Mouse (Mus musculus) heart, postnatal 0 days (tissue): ENCODE data around the gene Brinp2. TPM values are rescaled to one million over a fixed set of nuclear protein-coding genes. Genes with fewer than 3 reads are reported as not detected.

Experiments
- ATAC-seq: fragments of 200-750 bp; cut with Nextera tagmentation; 2 replicates; pipeline ENCODE4 v1.8.0; 2017; ENCODE audit warnings: low read depth, moderate number of reproducible peaks, moderate library complexity; ENCODE audit not compliant: insufficient read depth
- DNase-seq: peaks from one replicate; pipeline ENCODE4 v3.0.0-alpha.2; 2016; ENCODE audit warnings: low spot score
- H3K27ac ChIP-seq: fragments of 300-500 bp; sonication (generic); 2 replicates; pipeline ENCODE4 v1.5.1; 2014; ENCODE audit warnings: low read depth, mild to moderate bottlenecking
- H3K27me3 ChIP-seq: fragments of 300-500 bp; sonication (generic); 2 replicates; pipeline ENCODE4 v1.6.1; 2014; ENCODE audit warnings: low read length, mixed read lengths; ENCODE audit not compliant: control insufficient read depth, insufficient read depth
- H3K36me3 ChIP-seq: fragments of 300-500 bp; sonication (generic); replicated peaks from 2 replicates; pipeline ENCODE4 v1.6.1; 2014; ENCODE audit warnings: low read length, mixed read lengths; ENCODE audit not compliant: control insufficient read depth, insufficient read depth
- H3K4me1 ChIP-seq: fragments of 300-500 bp; sonication (generic); 2 replicates; pipeline ENCODE4 v1.6.1; 2014; ENCODE audit warnings: antibody characterized with exemption; ENCODE audit not compliant: control insufficient read depth, insufficient read depth
- H3K4me2 ChIP-seq: fragments of 300-500 bp; sonication (generic); 2 replicates; pipeline ENCODE4 v1.6.1; 2014; ENCODE audit warnings: low read depth, mild to moderate bottlenecking, low read length, moderate library complexity
- H3K4me3 ChIP-seq: fragments of 300-500 bp; sonication (generic); 2 replicates; pipeline ENCODE4 v1.5.1; 2014; ENCODE audit warnings: low read depth, low read length
- H3K9ac ChIP-seq: fragments of 300-500 bp; sonication (generic); replicated peaks from 2 replicates; pipeline ENCODE4 v1.6.1; 2014; ENCODE audit warnings: low read depth, low read length, mixed read lengths
- H3K9me3 ChIP-seq: fragments of 300-500 bp; sonication (generic); replicated peaks from 2 replicates; pipeline ENCODE4 v1.6.1; 2016; ENCODE audit warnings: low read length; ENCODE audit not compliant: control insufficient read depth
- CTCF ChIP-seq: IDR thresholded peaks from 2 replicates; pipeline ENCODE4 v1.5.1; 2016; ENCODE audit warnings: antibody characterized with exemption, control low read depth, low read depth
- EP300 ChIP-seq: IDR thresholded peaks from 2 replicates; pipeline ENCODE4 v1.6.1; 2016; ENCODE audit warnings: antibody characterized with exemption, low read depth
- WGBS: fragments of 180-500 bp; shearing (Covaris S2); extraction: QIAGEN DNeasy Blood & Tissue Kit; methylation state at CpG from one replicate; pipeline ENCODE4 v1.1.7; 2014; 5-methylcytosine and 5-hydroxymethylcytosine counted together
- polyA plus RNA-seq: library from polyadenylated mRNA; unstranded; fragments of >200 nt; fragmentation: Nextera tagmentation; extraction: Ambion mirVana; gene quantifications from 2 replicates; pipeline ENCODE4 v1.2.1, GENCODE M21; 2015
- total RNA-seq: library from RNA; depleted of rRNA; stranded (reverse); fragments of >200 nt; gene quantifications from 2 replicates; pipeline ENCODE4 v1.2.3, GENCODE M21; 2014; ENCODE audit warnings: low replicate concordance

The Brinp2 gene
- total and polyA plus RNA-seq, 2 experiments from 2014 or later, result 0.08 to 0.27 TPM

DNA sequence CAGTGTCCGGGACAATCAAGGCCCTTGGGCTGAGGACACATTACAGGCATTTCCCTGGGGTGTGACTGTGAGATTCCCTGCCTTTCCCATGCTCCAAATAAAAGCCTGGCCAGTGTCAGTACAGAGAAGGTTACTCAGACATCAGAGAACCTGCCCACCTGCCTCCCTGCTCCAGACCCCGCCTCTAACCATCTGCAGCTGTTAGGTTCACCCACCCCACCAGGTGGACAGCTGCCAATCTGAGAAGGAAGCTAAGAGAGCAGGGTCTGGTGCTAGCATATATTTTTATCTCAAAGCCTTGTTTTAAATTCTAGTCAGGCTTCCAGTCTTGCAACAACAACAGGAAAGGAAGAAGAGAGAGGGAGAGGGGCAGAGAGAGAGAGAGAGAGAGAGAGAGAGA is 128.9 kb downstream of the Brinp2 start:
- Histone ChIP-seq H3K27ac (no peak overlapping the region), H3K36me3 (no peaks in the 10 kb centered on the region), H3K9ac (no peak overlapping the region), H3K4me1 (no peaks in the 10 kb centered on the region), H3K9me3 (no peaks in the 10 kb centered on the region), H3K27me3 (no peaks in the 10 kb centered on the region), H3K4me3 (no peak overlapping the region), H3K4me2 (no peak overlapping the region)
- no peak for ATAC-seq
- WGBS, result 35% methylated on average over 2 of the region's 2 CpGs
- TF ChIP-seq CTCF (no peak), EP300 (no peak)
- no peak for DNase-seq

DNA sequence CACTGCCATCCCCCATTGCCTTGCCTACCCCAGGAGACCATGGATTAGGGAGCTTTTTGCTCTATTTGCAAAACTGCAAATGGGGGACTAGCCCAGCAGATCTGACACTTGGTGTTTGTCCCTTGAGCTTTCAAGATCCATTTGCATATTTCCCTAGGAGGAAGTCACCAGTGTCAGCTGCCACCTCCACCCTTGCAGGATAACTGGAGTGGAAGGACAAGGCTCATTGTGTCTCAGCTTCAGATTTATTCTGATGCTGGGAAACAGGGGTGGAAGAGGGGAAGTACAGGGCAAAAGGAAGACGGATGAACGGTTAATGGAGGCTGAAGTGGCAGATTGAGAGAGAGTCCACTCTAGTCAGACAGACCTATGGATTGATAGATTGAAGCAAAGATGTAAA is 129.4 kb downstream of the Brinp2 start:
- Histone ChIP-seq H3K36me3 (no peaks in the 10 kb centered on the region), H3K4me3 (no peak overlapping the region), H3K9ac (no peak overlapping the region), H3K4me2 (no peak overlapping the region), H3K27ac (no peak overlapping the region), H3K27me3 (no peaks in the 10 kb centered on the region), H3K4me1 (no peaks in the 10 kb centered on the region), H3K9me3 (no peaks in the 10 kb centered on the region)
- ATAC-seq, result no peak
- 58% methylated on average over 2 of the region's 2 CpGs for WGBS
- DNase-seq, result no peak
- TF ChIP-seq EP300, result no peak
- TF ChIP-seq CTCF, result no peak

DNA sequence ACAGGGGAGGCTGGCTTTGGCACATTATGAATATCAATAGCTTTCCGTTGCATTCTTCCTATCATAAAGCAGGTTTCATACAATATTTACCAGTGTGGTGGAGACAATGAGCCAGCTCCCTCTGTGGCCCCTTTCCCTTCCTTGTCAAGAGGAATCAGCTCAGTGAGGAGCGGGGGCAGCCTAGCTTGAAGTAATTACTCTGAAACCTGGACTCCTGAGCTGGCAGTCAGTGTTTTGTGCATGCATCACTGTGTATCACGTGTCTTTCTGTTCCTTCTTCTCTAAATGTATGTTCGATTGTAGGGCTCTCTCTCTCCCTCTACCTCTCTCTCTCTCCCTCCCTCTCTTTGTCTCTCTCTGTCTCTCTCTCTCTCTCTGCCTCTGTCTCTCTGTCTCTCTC is 135.1 kb downstream of the Brinp2 start:
- H3K36me3 ChIP-seq, result no peaks in the 10 kb centered on the region
- no peak for TF ChIP-seq CTCF
- no peak for TF ChIP-seq EP300
- no peak overlapping the region for H3K27ac ChIP-seq
- H3K9me3 ChIP-seq, result no peaks in the 10 kb centered on the region
- no peaks in the 10 kb centered on the region for H3K4me1 ChIP-seq
- 60% methylated on average over 4 of the region's 4 CpGs for WGBS
- H3K9ac ChIP-seq, result no peak overlapping the region
- H3K4me2 ChIP-seq, result no peak overlapping the region
- H3K27me3 ChIP-seq, result no peaks in the 10 kb centered on the region
- H3K4me3 ChIP-seq, result no peak overlapping the region
- ATAC-seq (no peak), DNase-seq (no peak)

DNA sequence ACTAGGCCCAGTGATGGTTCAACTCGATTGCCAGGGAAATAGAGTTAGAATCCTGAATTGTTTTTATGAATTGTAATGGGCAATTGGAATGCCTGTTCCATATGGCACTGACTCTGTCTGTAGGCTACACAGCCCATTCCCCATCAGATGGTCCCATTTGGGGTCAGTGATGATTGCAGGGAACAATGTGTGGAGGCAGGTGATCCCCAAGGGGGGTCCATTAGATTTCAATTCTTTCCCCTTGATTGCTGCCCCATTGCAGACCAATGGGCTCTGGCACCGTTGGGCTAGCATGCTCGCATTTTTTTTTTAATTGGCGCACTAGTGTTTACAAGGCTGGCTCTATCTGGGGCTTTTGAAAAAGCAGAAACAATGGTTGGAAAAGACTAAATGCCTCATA is 136.0 kb downstream of the Brinp2 start:
- no peak for TF ChIP-seq EP300
- no peak for TF ChIP-seq CTCF
- no peak overlapping the region for H3K9ac ChIP-seq
- no peaks in the 10 kb centered on the region for H3K9me3 ChIP-seq
- no peak overlapping the region for H3K27ac ChIP-seq
- DNase-seq (no peak), ATAC-seq (no peak)
- H3K27me3 ChIP-seq, result no peaks in the 10 kb centered on the region
- WGBS, result 90% methylated on average over 4 of the region's 4 CpGs
- H3K36me3 ChIP-seq, result no peaks in the 10 kb centered on the region
- no peak overlapping the region for H3K4me2 ChIP-seq
- H3K4me3 ChIP-seq, result no peak overlapping the region
- H3K4me1 ChIP-seq, result no peaks in the 10 kb centered on the region

DNA sequence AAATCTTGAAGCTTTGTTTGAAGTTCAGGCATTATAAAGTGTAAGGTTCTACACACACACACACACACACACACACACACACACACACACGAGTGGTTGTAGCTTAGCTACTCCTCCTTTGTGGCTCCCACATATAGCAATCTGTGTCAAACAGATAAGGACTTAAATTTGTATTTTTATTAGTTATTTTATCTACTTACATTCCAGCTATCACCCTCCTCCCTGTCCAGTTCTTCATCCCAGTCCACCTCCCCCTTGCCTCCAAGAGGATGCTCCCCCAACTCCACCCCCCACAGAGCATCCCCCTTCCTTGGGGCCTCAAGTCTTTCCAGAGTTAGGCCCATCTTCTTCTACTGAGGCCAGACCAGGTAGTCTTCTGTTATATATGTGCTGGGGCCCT is 137.4 kb downstream of the Brinp2 start:
- Histone ChIP-seq H3K4me3 (no peak overlapping the region), H3K36me3 (no peaks in the 10 kb centered on the region), H3K4me2 (no peak overlapping the region), H3K4me1 (no peaks in the 10 kb centered on the region), H3K27me3 (no peaks in the 10 kb centered on the region), H3K9me3 (no peaks in the 10 kb centered on the region), H3K9ac (no peak overlapping the region), H3K27ac (no peak overlapping the region)
- no peak for ATAC-seq
- DNase-seq, result no peak
- 25% methylated on average over 1 of the region's 1 CpGs for WGBS
- no peak for TF ChIP-seq CTCF
- no peak for TF ChIP-seq EP300

DNA sequence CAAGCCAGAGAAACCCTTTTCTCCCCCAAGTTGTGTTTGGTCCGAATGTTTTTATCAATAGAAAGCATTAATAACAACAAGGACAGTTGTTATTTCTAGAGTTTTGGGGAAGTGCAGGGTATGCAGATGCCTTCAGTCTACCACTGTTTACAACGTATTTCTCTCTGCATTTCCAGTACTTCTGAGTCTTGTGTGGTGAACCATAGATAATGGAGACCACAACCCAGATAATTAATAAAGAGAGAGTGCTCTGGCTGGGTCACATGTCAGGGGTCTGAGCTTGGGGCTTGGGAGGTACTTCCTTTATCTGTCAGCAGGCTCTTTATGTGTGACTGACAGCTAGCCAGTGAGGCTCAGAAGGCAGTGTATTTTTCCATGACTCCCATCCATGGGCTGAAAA is 137.8 kb downstream of the Brinp2 start:
- Histone ChIP-seq H3K27me3 (no peaks in the 10 kb centered on the region), H3K9ac (no peak overlapping the region), H3K4me2 (no peak overlapping the region), H3K4me3 (no peak overlapping the region), H3K36me3 (no peaks in the 10 kb centered on the region), H3K4me1 (no peaks in the 10 kb centered on the region), H3K9me3 (no peaks in the 10 kb centered on the region), H3K27ac (no peak overlapping the region)
- ATAC-seq, result no peak
- no peak for TF ChIP-seq CTCF
- TF ChIP-seq EP300, result no peak
- 41% methylated on average over 2 of the region's 2 CpGs for WGBS
- no peak for DNase-seq
